Mouse (Mus musculus): ENCODE results near the gene Ankrd13a. TPM values are rescaled to one million over a fixed set of nuclear protein-coding genes. Genes with fewer than 3 reads are reported as not detected.

The Ankrd13a gene
- polyA plus RNA-seq, 1 experiment from 2014 or later, result 52.9 TPM

GRCm38 (mm10) chr5:114743697-114744090 is 30.8 kb upstream of the Ankrd13a start:
- WGBS, result 95% methylated on average over 8 of the region's 8 CpGs

GRCm38 (mm10) chr5:114745581-114745980 is 28.9 kb upstream of the Ankrd13a start:
- Histone ChIP-seq H3K4me3 (replicated peaks) (no peak overlapping the region), H3K36me3 (peaks cover 90% of the 10 kb centered on the region), H3K4me2 (no peak overlapping the region), H3K27me3 (no peaks in the 10 kb centered on the region), H3K4me1 (replicated peaks) (no peaks in the 10 kb centered on the region), H3K9ac (replicated peaks) (no peak overlapping the region), H3K27ac (no peak overlapping the region), H3K9me3 (no peaks in the 10 kb centered on the region)
- ATAC-seq (ENCODE audit: insufficient number of reproducible peaks, insufficient read depth, low FRiP score, low TSS enrichment, low read depth), result no peak
- WGBS, result 88% methylated on average over 5 of the region's 5 CpGs

More at GRCm38 (mm10) chr5:114743697-114744090, 30.8 kb upstream of the Ankrd13a start:
- no peak for ATAC-seq (ENCODE audit: insufficient number of reproducible peaks, insufficient read depth, low FRiP score, low TSS enrichment, low read depth)
- Histone ChIP-seq H3K9ac (replicated peaks) (no peak overlapping the region), H3K9me3 (no peaks in the 10 kb centered on the region), H3K36me3 (peaks cover 91% of the 10 kb centered on the region), H3K27ac (no peak overlapping the region), H3K4me3 (replicated peaks) (no peak overlapping the region), H3K4me2 (no peak overlapping the region), H3K4me1 (replicated peaks) (no peaks in the 10 kb centered on the region), H3K27me3 (no peaks in the 10 kb centered on the region)

GRCm38 (mm10) chr5:114746886-114747285 is 27.6 kb upstream of the Ankrd13a start:
- H3K4me2 ChIP-seq, result no peak overlapping the region
- no peak overlapping the region for H3K9ac ChIP-seq (replicated peaks)
- no peak overlapping the region for H3K27ac ChIP-seq
- H3K9me3 ChIP-seq, result no peaks in the 10 kb centered on the region
- 89% methylated on average over 4 of the region's 4 CpGs for WGBS
- H3K27me3 ChIP-seq, result no peaks in the 10 kb centered on the region
- H3K36me3 ChIP-seq, result peaks cover 89% of the 10 kb centered on the region
- H3K4me3 ChIP-seq (replicated peaks), result no peak overlapping the region
- H3K4me1 ChIP-seq (replicated peaks), result no peaks in the 10 kb centered on the region
- no peak for ATAC-seq (ENCODE audit: insufficient number of reproducible peaks, insufficient read depth, low FRiP score, low TSS enrichment, low read depth)

- Histone ChIP-seq H3K9ac (replicated peaks) (no peak overlapping the region), H3K36me3 (peaks cover 89% of the 10 kb centered on the region), H3K4me1 (replicated peaks) (no peaks in the 10 kb centered on the region), H3K9me3 (no peaks in the 10 kb centered on the region), H3K4me3 (replicated peaks) (no peak overlapping the region), H3K4me2 (no peak overlapping the region), H3K27me3 (no peaks in the 10 kb centered on the region), H3K27ac (no peak overlapping the region)
- 92% methylated on average over 5 of the region's 5 CpGs for WGBS
- no peak for ATAC-seq (ENCODE audit: insufficient number of reproducible peaks, insufficient read depth, low FRiP score, low TSS enrichment, low read depth)
These were observed 27.0 kb upstream of the Ankrd13a start for GRCm38 (mm10) chr5:114747521-114747920.

- H3K4me3 ChIP-seq (replicated peaks), result no peak overlapping the region
- H3K9me3 ChIP-seq, result no peaks in the 10 kb centered on the region
- no peak overlapping the region for H3K9ac ChIP-seq (replicated peaks)
- H3K36me3 ChIP-seq, result peaks cover 89% of the 10 kb centered on the region
- 87% methylated on average over 10 of the region's 10 CpGs for WGBS
- no peaks in the 10 kb centered on the region for H3K27me3 ChIP-seq
- ATAC-seq (ENCODE audit: insufficient number of reproducible peaks, insufficient read depth, low FRiP score, low TSS enrichment, low read depth), result no peak
- no peaks in the 10 kb centered on the region for H3K4me1 ChIP-seq (replicated peaks)
- no peak overlapping the region for H3K4me2 ChIP-seq
- no peak overlapping the region for H3K27ac ChIP-seq
These were observed 24.2 kb upstream of the Ankrd13a start for GRCm38 (mm10) chr5:114750325-114750724.

GRCm38 (mm10) chr5:114752397-114752796 is 22.1 kb upstream of the Ankrd13a start:
- H3K27ac ChIP-seq, result no peak overlapping the region
- no peaks in the 10 kb centered on the region for H3K27me3 ChIP-seq
- H3K36me3 ChIP-seq, result peaks cover 93% of the 10 kb centered on the region
- H3K4me1 ChIP-seq (replicated peaks), result no peaks in the 10 kb centered on the region
- no peak overlapping the region for H3K4me3 ChIP-seq (replicated peaks)
- no peak for ATAC-seq (ENCODE audit: insufficient number of reproducible peaks, insufficient read depth, low FRiP score, low TSS enrichment, low read depth)
- H3K9me3 ChIP-seq, result no peaks in the 10 kb centered on the region
- no peak overlapping the region for H3K4me2 ChIP-seq
- no peak overlapping the region for H3K9ac ChIP-seq (replicated peaks)
- 92% methylated on average over 10 of the region's 10 CpGs for WGBS

- WGBS, result 88% methylated on average over 12 of the region's 12 CpGs
- Histone ChIP-seq H3K4me1 (replicated peaks) (no peaks in the 10 kb centered on the region), H3K9ac (replicated peaks) (no peak overlapping the region), H3K4me2 (no peak overlapping the region), H3K27me3 (no peaks in the 10 kb centered on the region), H3K27ac (no peak overlapping the region), H3K36me3 (peaks cover 90% of the 10 kb centered on the region), H3K9me3 (no peaks in the 10 kb centered on the region), H3K4me3 (replicated peaks) (no peak overlapping the region)
- ATAC-seq (ENCODE audit: insufficient number of reproducible peaks, insufficient read depth, low FRiP score, low TSS enrichment, low read depth), result no peak
These were observed 21.1 kb upstream of the Ankrd13a start for GRCm38 (mm10) chr5:114753384-114753783.

GRCm38 (mm10) chr5:114759536-114760090 is 14.9 kb upstream of the Ankrd13a start:
- peaks cover 92% of the 10 kb centered on the region for H3K36me3 ChIP-seq
- WGBS, result 95% methylated on average over 5 of the region's 5 CpGs

GRCm38 (mm10) chr5:114761980-114762379 is 12.5 kb upstream of the Ankrd13a start:
- no peak for ATAC-seq (ENCODE audit: insufficient number of reproducible peaks, insufficient read depth, low FRiP score, low TSS enrichment, low read depth)
- 0 out of 2 replicates have a peak overlapping the region, but pooled peaks have one; percentile 17 for H3K27ac ChIP-seq
- H3K36me3 ChIP-seq, result peaks cover 85% of the 10 kb centered on the region
- no peaks in the 10 kb centered on the region for H3K9me3 ChIP-seq
- 89% methylated on average over 8 of the region's 8 CpGs for WGBS
- no peak overlapping the region for H3K9ac ChIP-seq (replicated peaks)
- no peak overlapping the region for H3K4me2 ChIP-seq
- no peaks in the 10 kb centered on the region for H3K4me1 ChIP-seq (replicated peaks)
- no peaks in the 10 kb centered on the region for H3K27me3 ChIP-seq
- no peak overlapping the region for H3K4me3 ChIP-seq (replicated peaks)

More at GRCm38 (mm10) chr5:114759536-114760090, 14.9 kb upstream of the Ankrd13a start:
- Histone ChIP-seq H3K27ac (no peak overlapping the region), H3K4me3 (replicated peaks) (no peak overlapping the region), H3K9me3 (no peaks in the 10 kb centered on the region), H3K4me1 (replicated peaks) (no peaks in the 10 kb centered on the region), H3K4me2 (no peak overlapping the region), H3K27me3 (no peaks in the 10 kb centered on the region), H3K9ac (replicated peaks) (no peak overlapping the region)
- no peak for ATAC-seq (ENCODE audit: insufficient number of reproducible peaks, insufficient read depth, low FRiP score, low TSS enrichment, low read depth)

GRCm38 (mm10) chr5:114764812-114765735 is 9.4 kb upstream of the Ankrd13a start:
- no peaks in the 10 kb centered on the region; the same call in 1 of the 2 replicates for H3K4me1 ChIP-seq (replicated peaks)
- H3K9ac ChIP-seq (replicated peaks), result no peak overlapping the region
- no peak for ATAC-seq (ENCODE audit: insufficient number of reproducible peaks, insufficient read depth, low FRiP score, low TSS enrichment, low read depth)
- H3K36me3 ChIP-seq, result peaks cover 61% of the 10 kb centered on the region
- no peaks in the 10 kb centered on the region for H3K9me3 ChIP-seq
- 88% methylated on average over 18 of the region's 18 CpGs for WGBS
- no peak overlapping the region for H3K4me3 ChIP-seq (replicated peaks)
- no peaks in the 10 kb centered on the region for H3K27me3 ChIP-seq
- no peak overlapping the region for H3K4me2 ChIP-seq
- no peak overlapping the region for H3K27ac ChIP-seq

- ATAC-seq (ENCODE audit: insufficient number of reproducible peaks, insufficient read depth, low FRiP score, low TSS enrichment, low read depth), result no peak
- H3K4me1 ChIP-seq (replicated peaks), result no peaks in the 10 kb centered on the region; the same call in 1 of the 2 replicates
- 89% methylated on average over 8 of the region's 8 CpGs for WGBS
- no peaks in the 10 kb centered on the region for H3K9me3 ChIP-seq
- H3K4me3 ChIP-seq (replicated peaks), result no peak overlapping the region
- H3K36me3 ChIP-seq, result peaks cover 45% of the 10 kb centered on the region
- no peak overlapping the region for H3K9ac ChIP-seq (replicated peaks)
- H3K27me3 ChIP-seq, result no peaks in the 10 kb centered on the region
- no peak overlapping the region for H3K4me2 ChIP-seq
- no peak overlapping the region for H3K27ac ChIP-seq
These were observed 7.8 kb upstream of the Ankrd13a start for GRCm38 (mm10) chr5:114766686-114767085.

Measured in limb, embryonic 12.5 days (tissue).